ENCODE assay signal across 10 mouse cellular contexts in genomic region chr11:115192180-115192579, GRCm38 (mm10). TPM values are rescaled to one million over a fixed set of nuclear protein-coding genes. Genes with fewer than 3 reads are reported as not detected.
A peak's percentile ranks its signal among the peaks of the same experiment; 100 is the strongest.
DNase-seq lines count a peak whose midpoint lies in the region; TF ChIP-seq lines count a peak whose summit lies in the region.
"Had no signal": no experiment of that assay in that cellular context is flagged by ENCODE, and none has a peak within 500 bp of the region (broad histone marks: within the 10 kb centered on the region; RNA-seq: fewer than 3 reads in every experiment).

No protein-coding gene starts in this region.

- 12% methylated on average over 9 of the region's 9 CpGs for WGBS in heart, adult 2 months

- DNase-seq in ES-CJ7 (ENCODE audit: low read depth, low spot score), result peak; percentile 36
- peak; percentile 75 for DNase-seq in adipocyte (ENCODE audit: low spot score)
- peak; percentile 70 to 75 for DNase-seq in heart, adult 2 months
- peak; percentile 81 to 84 for DNase-seq in kidney, postnatal 25 days
- DNase-seq in skeletal muscle tissue, adult 2 months (ENCODE audit: low read depth, low spot score), result peak; percentile 58
- DNase-seq in cerebellum, adult 9-11 months, result no peak
- no peak for DNase-seq in spleen, adult 12 weeks (ENCODE audit: low spot score)
- no peak for DNase-seq in Muller cell, postnatal 12 days (ENCODE audit: inconsistent ontology term)

- H3K27me3 ChIP-seq in heart, adult 2 months (ENCODE audit: control insufficient read depth, insufficient read depth, low read length), result no peaks in the 10 kb centered on the region
- H3K27me3 ChIP-seq: limb, embryonic 12.5 days; stomach, embryonic 15.5 days had no signal

- TF ChIP-seq CTCF in heart, adult 2 months (IDR thresholded peaks at IDR 0.05), result no peak

- intact Hi-C loops in heart, adult 2 months (cut with DNase I), result no loop called here

- H3K79me2 ChIP-seq in heart, adult 2 months (replicated peaks; ENCODE audit: control insufficient read depth, insufficient read depth, low read length), result no peaks in the 10 kb centered on the region

- peak overlapping the region; percentile 61 for H3K27ac ChIP-seq in heart, adult 2 months
- H3K27ac ChIP-seq: limb, embryonic 12.5 days; stomach, embryonic 15.5 days had no signal

- H3K36me3 ChIP-seq in heart, adult 2 months (ENCODE audit: control insufficient read depth, insufficient read depth, low read length), result no peaks in the 10 kb centered on the region
- H3K36me3 ChIP-seq: stomach, embryonic 15.5 days had no signal

- peak; percentile 62; the same call in 1 of the 2 replicates for TF ChIP-seq EP300 in heart, adult 2 months (IDR thresholded peaks at IDR 0.05; ENCODE audit: insufficient read depth, low read depth, low read length)

- H3K9ac ChIP-seq in heart, adult 2 months (ENCODE audit: low read depth, low read length), result peak overlapping the region; percentile 54; the same call in 1 of the 2 replicates
- H3K9ac ChIP-seq: limb, embryonic 12.5 days; stomach, embryonic 15.5 days had no signal

- 0 out of 2 replicates have a peak, but pooled peaks have one; percentile 41 for TF ChIP-seq POLR2A in heart, adult 2 months (IDR thresholded peaks at IDR 0.05; ENCODE audit: insufficient read depth, low read depth, low read length)

- peaks cover 11% of the 10 kb centered on the region for H3K4me1 ChIP-seq in heart, adult 2 months (ENCODE audit: control insufficient read depth, insufficient read depth, low read length)

- H3K4me3 ChIP-seq in heart, adult 2 months, result peak overlapping the region; percentile 16; the same call in 1 of the 2 replicates
- H3K4me3 ChIP-seq: limb, embryonic 12.5 days; stomach, embryonic 15.5 days had no signal

RNA-seq across cellular contexts. Expression of gene Nat9, which starts 4.5 kb away (rescaled TPM):
- 10 to 100 TPM; 18.5 to 23.6 TPM for total RNA-seq in heart, adult 2 months (2021)
- polyA plus RNA-seq in heart, adult 2 months (2012; rRNA removed), result 20.2 and 31.5 TPM in 2 replicates

RNA-seq across cellular contexts. Expression of gene Tmem104, which starts 4.9 kb away (rescaled TPM):
- total RNA-seq in heart, adult 2 months (2021), result 10 to 100 TPM in 1 of 2 experiments, 1 to 10 TPM in 1; 8.8 to 11.6 TPM
- 8.6 and 9.9 TPM in 2 replicates for polyA plus RNA-seq in heart, adult 2 months (2012; rRNA removed)

RNA-seq across cellular contexts. Expression of gene Slc9a3r1, which starts 29.0 kb away (rescaled TPM):
- total RNA-seq in heart, adult 2 months (2021), result 10 to 100 TPM in 1 of 2 experiments, 1 to 10 TPM in 1; 8.1 to 10.1 TPM
- 8.9 and 9.7 TPM in 2 replicates for polyA plus RNA-seq in heart, adult 2 months (2012; rRNA removed)

RNA-seq across cellular contexts. Expression of gene Cd300lf, which starts 58.4 kb away (rescaled TPM):
- total RNA-seq in heart, adult 2 months (2021), result under 1 TPM; 0.11 to 0.60 TPM
- polyA plus RNA-seq in heart, adult 2 months (2012; rRNA removed), result 0.38 and 1.00 TPM in 2 replicates

Comparison
In these comparisons a context has a peak if more than half of its experiments do, and no peak if none do; other contexts are left out.
1. DNase-seq: peak in ES-CJ7 (single experiment), adipocyte (single experiment), heart, adult 2 months (2 of 2), kidney, postnatal 25 days (2 of 2) and skeletal muscle tissue, adult 2 months (single experiment); none in cerebellum, adult 9-11 months (single experiment), spleen, adult 12 weeks (single experiment) and Muller cell, postnatal 12 days (single experiment).